Mouse (Mus musculus): ENCODE data around the gene Psmb1. TPM values are rescaled to one million over a fixed set of nuclear protein-coding genes. Genes with fewer than 3 reads are reported as not detected.
A peak's percentile ranks its signal among the peaks of the same experiment; 100 is the strongest.
"Not testable (repeated sequence)": the region's sequence is repeated elsewhere in the genome, so short reads cannot be mapped to it uniquely, and the experiment has no call there.

The Psmb1 gene
- polyA plus RNA-seq, 1 experiment from 2014 or later = 258 TPM

- Histone ChIP-seq H3K4me3 (replicated peaks) (no peak overlapping the region), H3K27ac (no peak overlapping the region), H3K9ac (no peak overlapping the region), H3K4me2 (replicated peaks) (no peak overlapping the region), H3K27me3 (replicated peaks) (no peaks in the 10 kb centered on the region), H3K4me1 (replicated peaks) (no peaks in the 10 kb centered on the region), H3K36me3 (no peaks in the 10 kb centered on the region), H3K9me3 (no peaks in the 10 kb centered on the region)
- WGBS = 71% methylated on average over 2 of the region's 2 CpGs
- ATAC-seq = peak; percentile 67
Observed at GRCm38 (mm10) chr17:15456595-15456994, 43.0 kb downstream of the Psmb1 start.

DNA sequence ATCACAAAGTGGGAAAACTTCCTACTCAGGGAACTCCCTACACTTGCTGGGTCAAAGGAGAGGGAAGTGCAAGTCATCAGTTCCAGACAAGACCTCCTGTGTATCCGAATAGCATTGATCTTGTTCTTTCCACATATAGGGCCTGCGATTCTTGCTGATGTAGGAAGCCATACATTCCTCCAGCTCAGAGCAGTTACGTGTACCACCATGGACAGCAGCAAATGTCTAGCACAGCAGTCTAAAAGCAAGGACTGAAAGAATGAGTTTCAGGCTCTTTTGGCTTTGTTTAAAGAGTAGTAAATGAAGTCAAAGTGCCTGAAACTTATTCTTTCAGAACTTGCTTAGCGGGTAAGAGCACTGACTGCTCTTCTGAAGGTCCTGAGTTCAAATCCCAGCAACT is 44.3 kb downstream of the Psmb1 start:
- Histone ChIP-seq H3K4me1 (replicated peaks) (no peaks in the 10 kb centered on the region), H3K27ac (no peak overlapping the region), H3K4me3 (replicated peaks) (no peak overlapping the region), H3K36me3 (no peaks in the 10 kb centered on the region), H3K27me3 (replicated peaks) (no peaks in the 10 kb centered on the region), H3K9me3 (no peaks in the 10 kb centered on the region), H3K9ac (no peak overlapping the region), H3K4me2 (replicated peaks) (no peak overlapping the region)
- ATAC-seq = no peak
- WGBS = 66% methylated on average over 4 of the region's 4 CpGs

DNA sequence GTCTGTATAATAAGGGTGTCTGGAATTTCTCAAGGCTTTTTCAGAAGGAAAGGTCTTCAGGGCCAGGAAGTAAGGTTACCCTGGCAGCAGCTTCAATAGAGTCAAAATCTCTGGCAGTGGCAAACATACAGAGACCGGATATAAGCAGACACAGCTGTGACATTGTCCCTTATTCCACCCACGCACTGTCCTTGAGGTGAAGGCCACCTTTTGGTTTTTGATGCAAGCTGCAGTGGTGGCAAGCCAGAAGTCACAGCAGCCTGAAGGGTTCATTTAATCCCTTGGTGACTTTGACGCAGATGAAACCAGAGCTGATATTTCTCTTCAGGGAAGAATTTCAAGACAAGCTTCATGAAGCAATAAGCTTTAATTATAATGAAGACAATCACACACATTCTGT is 49.9 kb downstream of the Psmb1 start:
- Histone ChIP-seq H3K4me3 (replicated peaks) (no peak overlapping the region), H3K4me2 (replicated peaks) (no peak overlapping the region), H3K4me1 (replicated peaks) (no peaks in the 10 kb centered on the region), H3K9ac (no peak overlapping the region), H3K9me3 (no peaks in the 10 kb centered on the region), H3K36me3 (no peaks in the 10 kb centered on the region), H3K27me3 (replicated peaks) (no peaks in the 10 kb centered on the region), H3K27ac (no peak overlapping the region)
- ATAC-seq = no peak
- 61% methylated on average over 3 of the region's 3 CpGs for WGBS

- not testable (repeated sequence) for H3K9me3 ChIP-seq; H3K9ac ChIP-seq; H3K36me3 ChIP-seq; H3K27ac ChIP-seq; ATAC-seq; H3K4me3 ChIP-seq (replicated peaks); H3K27me3 ChIP-seq (replicated peaks); H3K4me1 ChIP-seq (replicated peaks); H3K4me2 ChIP-seq (replicated peaks)
- 66% methylated on average over 6 of the region's 6 CpGs for WGBS
Observed at GRCm38 (mm10) chr17:15449144-15449543, 50.4 kb downstream of the Psmb1 start.

DNA sequence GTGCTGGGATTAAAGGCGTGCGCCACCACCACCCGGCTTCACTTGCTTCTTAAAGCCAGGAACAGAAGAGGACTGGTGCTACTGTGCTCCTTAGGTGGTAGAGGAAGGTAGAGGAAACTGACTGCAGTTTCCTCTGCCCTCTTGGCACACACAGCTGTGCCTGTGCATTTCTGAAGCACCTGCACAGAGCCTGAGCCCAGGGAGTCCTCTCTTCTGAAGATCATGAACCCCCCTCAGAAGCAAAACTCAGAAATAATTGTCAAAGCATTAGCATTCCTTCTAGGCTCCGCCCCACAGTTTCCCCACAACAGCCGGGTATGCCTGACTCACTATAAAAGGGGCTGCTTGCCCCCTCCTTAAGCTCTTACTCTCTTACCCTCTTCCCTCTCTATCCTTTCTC is 51.7 kb downstream of the Psmb1 start:
- WGBS = 70% methylated on average over 5 of the region's 5 CpGs
- H3K27me3 ChIP-seq (replicated peaks) = no peaks in the 10 kb centered on the region
- H3K4me1 ChIP-seq (replicated peaks) = no peaks in the 10 kb centered on the region
- H3K9ac ChIP-seq = no peak overlapping the region
- H3K36me3 ChIP-seq = no peaks in the 10 kb centered on the region
- H3K9me3 ChIP-seq = no peaks in the 10 kb centered on the region
- no peak overlapping the region for H3K27ac ChIP-seq
- ATAC-seq = no peak
- no peak overlapping the region for H3K4me3 ChIP-seq (replicated peaks)
- H3K4me2 ChIP-seq (replicated peaks) = no peak overlapping the region

- no peak overlapping the region for H3K9ac ChIP-seq
- WGBS = 69% methylated on average over 3 of the region's 3 CpGs
- H3K9me3 ChIP-seq = no peaks in the 10 kb centered on the region
- H3K4me1 ChIP-seq (replicated peaks) = peaks cover 7% of the 10 kb centered on the region
- no peak for ATAC-seq
- H3K4me2 ChIP-seq (replicated peaks) = no peak overlapping the region
- no peaks in the 10 kb centered on the region for H3K27me3 ChIP-seq (replicated peaks)
- H3K36me3 ChIP-seq = no peaks in the 10 kb centered on the region
- H3K27ac ChIP-seq = no peak overlapping the region
- no peak overlapping the region for H3K4me3 ChIP-seq (replicated peaks)
Observed at GRCm38 (mm10) chr17:15445421-15445820, 54.1 kb downstream of the Psmb1 start.

DNA sequence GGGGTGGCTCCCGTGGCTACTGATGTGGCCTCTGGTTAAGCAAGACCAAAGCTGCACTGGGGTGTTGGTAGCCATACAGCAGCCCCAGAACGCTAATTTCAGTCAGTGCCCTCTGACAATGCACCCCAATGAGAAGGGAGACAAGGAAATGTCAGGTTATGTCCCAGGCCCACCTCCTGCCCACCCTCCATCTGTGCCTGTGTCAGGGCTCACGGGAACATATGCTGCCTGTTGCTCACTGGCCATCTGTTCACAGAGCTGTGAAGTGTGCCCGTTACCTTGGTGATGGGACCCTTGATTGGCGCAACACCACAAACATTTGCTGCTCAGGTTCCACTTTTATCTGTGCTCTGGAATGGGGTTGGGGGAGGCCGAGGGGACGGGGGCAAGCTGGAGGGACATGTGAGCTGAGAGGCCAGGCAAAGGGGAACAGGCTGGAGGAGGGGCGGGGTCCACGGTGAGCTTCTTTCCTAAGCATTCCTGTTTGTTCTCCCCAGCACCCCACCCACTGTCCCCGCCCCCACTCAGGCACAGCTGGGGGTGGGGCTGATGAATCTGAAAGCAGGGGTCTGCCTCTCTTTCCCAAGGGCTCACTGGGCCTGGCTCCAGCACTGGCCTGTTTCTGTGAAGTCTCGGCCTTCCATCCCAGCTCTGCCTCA is 59.0 kb downstream of the Psmb1 start:
- 7% methylated on average over 11 of the region's 11 CpGs for WGBS
- ATAC-seq = peak; percentile 62; the same call in 1 of the 2 replicates
- H3K4me1 ChIP-seq (replicated peaks) = peaks cover 9% of the 10 kb centered on the region
- peak overlapping the region; percentile 9; the same call in 1 of the 2 replicates for H3K27ac ChIP-seq
- H3K4me2 ChIP-seq (replicated peaks) = peak overlapping the region; percentile 32
- no peak overlapping the region for H3K9ac ChIP-seq
- H3K9me3 ChIP-seq = no peaks in the 10 kb centered on the region
- no peak overlapping the region for H3K4me3 ChIP-seq (replicated peaks)
- H3K27me3 ChIP-seq (replicated peaks) = no peaks in the 10 kb centered on the region
- H3K36me3 ChIP-seq = no peaks in the 10 kb centered on the region

- no peaks in the 10 kb centered on the region for H3K36me3 ChIP-seq
- H3K4me3 ChIP-seq (replicated peaks) = no peak overlapping the region
- H3K27ac ChIP-seq = peak overlapping the region; percentile 9; the same call in 1 of the 2 replicates
- ATAC-seq = no peak
- no peaks in the 10 kb centered on the region for H3K27me3 ChIP-seq (replicated peaks)
- 48% methylated on average over 8 of the region's 8 CpGs for WGBS
- H3K4me1 ChIP-seq (replicated peaks) = peaks cover 9% of the 10 kb centered on the region
- H3K9me3 ChIP-seq = no peaks in the 10 kb centered on the region
- no peak overlapping the region for H3K9ac ChIP-seq
- peak overlapping the region; percentile 32; the same call in 1 of the 2 replicates for H3K4me2 ChIP-seq (replicated peaks)
Observed at GRCm38 (mm10) chr17:15440067-15440462, 59.5 kb downstream of the Psmb1 start.

DNA sequence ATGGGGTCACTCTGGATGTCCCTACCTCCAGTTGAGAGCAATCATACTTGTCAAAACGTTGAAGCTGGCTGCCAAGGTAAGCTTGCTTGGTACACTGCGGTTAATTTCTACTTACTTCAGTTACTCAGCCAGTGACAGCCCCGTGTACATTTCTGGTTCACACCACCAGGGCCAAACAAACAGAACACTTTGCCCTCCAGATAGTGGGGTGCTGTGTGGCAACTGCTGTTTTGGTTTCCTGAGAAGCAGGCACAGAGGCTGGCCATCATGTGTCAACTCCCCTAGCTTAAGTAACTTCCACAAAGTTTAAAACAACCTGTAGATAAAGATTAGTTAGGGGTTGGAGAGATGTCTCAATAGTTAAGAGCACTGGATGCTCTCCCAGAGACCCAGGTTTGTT is 64.8 kb downstream of the Psmb1 start:
- Histone ChIP-seq H3K27me3 (replicated peaks) (no peaks in the 10 kb centered on the region), H3K36me3 (no peaks in the 10 kb centered on the region), H3K9ac (no peak overlapping the region), H3K4me2 (replicated peaks) (no peak overlapping the region), H3K4me1 (replicated peaks) (no peaks in the 10 kb centered on the region), H3K9me3 (no peaks in the 10 kb centered on the region), H3K27ac (no peak overlapping the region), H3K4me3 (replicated peaks) (no peak overlapping the region)
- ATAC-seq = no peak
- WGBS = 73% methylated on average over 3 of the region's 3 CpGs

DNA sequence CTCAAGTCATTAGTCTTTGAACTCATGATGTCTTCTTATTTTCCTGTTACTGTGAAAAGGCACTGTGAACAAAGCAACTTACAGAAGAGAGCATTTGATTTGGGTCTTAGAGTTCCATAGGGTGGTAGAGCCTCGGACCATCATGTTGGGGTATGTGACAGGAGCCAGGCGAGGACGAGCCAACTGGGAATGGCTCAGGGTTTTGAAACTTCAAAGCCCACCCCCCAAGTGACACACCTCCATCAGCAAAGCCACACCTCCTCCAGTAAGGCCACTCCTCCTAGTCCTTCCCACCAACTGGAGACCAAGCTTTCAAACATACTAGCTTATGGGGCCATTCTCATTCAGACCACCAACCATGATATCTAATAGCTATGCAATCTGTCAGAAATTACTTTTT is 67.5 kb downstream of the Psmb1 start:
- Histone ChIP-seq H3K9ac (no peak overlapping the region), H3K4me1 (replicated peaks) (no peaks in the 10 kb centered on the region), H3K4me2 (replicated peaks) (no peak overlapping the region), H3K27ac (no peak overlapping the region), H3K36me3 (peaks cover 20% of the 10 kb centered on the region; the same call in 1 of the 2 replicates), H3K4me3 (replicated peaks) (no peak overlapping the region), H3K9me3 (no peaks in the 10 kb centered on the region), H3K27me3 (replicated peaks) (no peaks in the 10 kb centered on the region)
- WGBS = 90% methylated on average over 3 of the region's 3 CpGs
- no peak for ATAC-seq

DNA sequence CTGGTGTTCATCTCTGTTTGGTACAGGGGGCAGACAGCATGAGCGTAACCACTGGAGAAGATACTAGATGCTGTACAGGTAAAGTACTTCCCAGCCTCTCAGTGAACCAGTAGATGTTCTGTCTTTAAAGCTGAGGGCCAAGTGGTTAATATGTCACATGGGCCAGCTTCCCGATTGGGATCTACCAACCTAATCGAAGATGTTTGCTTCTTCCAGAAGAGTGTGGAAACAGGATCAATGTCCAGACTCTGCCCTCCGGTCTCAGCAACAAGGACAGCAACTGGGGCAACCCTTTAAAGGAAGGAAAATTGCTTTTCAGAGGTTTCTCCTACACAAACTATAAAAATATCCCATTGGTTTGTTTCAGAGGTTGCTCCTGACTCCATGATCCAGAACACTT is 68.0 kb downstream of the Psmb1 start:
- H3K4me2 ChIP-seq (replicated peaks) = no peak overlapping the region
- H3K9ac ChIP-seq = no peak overlapping the region
- H3K4me3 ChIP-seq (replicated peaks) = no peak overlapping the region
- no peak overlapping the region for H3K27ac ChIP-seq
- no peaks in the 10 kb centered on the region for H3K4me1 ChIP-seq (replicated peaks)
- 92% methylated on average over 4 of the region's 4 CpGs for WGBS
- no peaks in the 10 kb centered on the region for H3K27me3 ChIP-seq (replicated peaks)
- H3K36me3 ChIP-seq = peaks cover 23% of the 10 kb centered on the region; the same call in 1 of the 2 replicates
- ATAC-seq = no peak
- H3K9me3 ChIP-seq = no peaks in the 10 kb centered on the region

DNA sequence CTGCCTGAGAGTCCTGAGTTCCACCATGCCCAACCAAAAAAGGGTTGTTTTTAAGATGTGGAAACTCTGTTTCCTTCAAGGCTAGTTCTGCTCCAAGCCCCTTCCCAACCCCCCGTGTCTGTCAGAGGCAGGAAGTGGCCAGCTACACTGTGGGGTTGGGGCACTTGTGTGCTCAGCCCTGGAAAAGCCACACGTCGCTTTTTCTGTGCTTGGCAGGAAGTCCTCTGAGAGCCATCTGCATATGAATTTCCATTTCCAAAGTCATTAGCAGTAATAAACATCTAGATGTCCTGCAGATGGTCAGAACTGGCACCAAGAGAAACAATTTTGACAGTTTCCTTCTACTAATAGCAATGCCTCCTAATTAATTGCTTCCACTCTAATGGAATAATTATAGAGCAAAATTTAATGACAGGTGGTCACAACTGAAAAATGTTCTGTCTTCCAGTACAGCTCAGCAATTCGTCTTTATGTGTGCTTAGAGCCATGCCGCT is 68.5 kb downstream of the Psmb1 start:
- H3K36me3 ChIP-seq = peaks cover 25% of the 10 kb centered on the region; the same call in 1 of the 2 replicates
- no peak overlapping the region for H3K27ac ChIP-seq
- ATAC-seq = no peak
- H3K4me1 ChIP-seq (replicated peaks) = no peaks in the 10 kb centered on the region
- no peak overlapping the region for H3K9ac ChIP-seq
- 50% methylated on average over 5 of the region's 5 CpGs for WGBS
- H3K27me3 ChIP-seq (replicated peaks) = no peaks in the 10 kb centered on the region
- H3K4me3 ChIP-seq (replicated peaks) = no peak overlapping the region
- no peaks in the 10 kb centered on the region for H3K9me3 ChIP-seq
- no peak overlapping the region for H3K4me2 ChIP-seq (replicated peaks)

GRCm38 (mm10) chr17:15429937-15430336 is 69.6 kb downstream of the Psmb1 start:
- H3K27ac ChIP-seq = no peak overlapping the region
- H3K9me3 ChIP-seq = no peaks in the 10 kb centered on the region
- H3K4me1 ChIP-seq (replicated peaks) = no peaks in the 10 kb centered on the region
- no peak overlapping the region for H3K4me3 ChIP-seq (replicated peaks)
- no peak overlapping the region for H3K4me2 ChIP-seq (replicated peaks)
- WGBS = 65% methylated on average over 1 of the region's 1 CpGs
- no peaks in the 10 kb centered on the region for H3K27me3 ChIP-seq (replicated peaks)
- H3K36me3 ChIP-seq = peaks cover 34% of the 10 kb centered on the region
- no peak overlapping the region for H3K9ac ChIP-seq
- ATAC-seq = 0 out of 2 replicates have a peak, but pooled peaks have one; percentile 45

Measured in intestine, embryonic 15.5 days (tissue).